Mouse (Mus musculus) liver, postnatal 0 days (tissue): ENCODE results near the gene Ccdc171. TPM values are rescaled to one million over a fixed set of nuclear protein-coding genes. Genes with fewer than 3 reads are reported as not detected.
"Not testable (repeated sequence)": the region's sequence is repeated elsewhere in the genome, so short reads cannot be mapped to it uniquely, and the experiment has no call there.

Source experiments
- ATAC-seq: fragments of 200-750 bp; cut with Nextera tagmentation; 2 replicates; pipeline ENCODE4 v1.8.0; 2017; ENCODE audit warnings: mild to moderate bottlenecking, moderate library complexity
- DNase-seq: peaks from one replicate; pipeline ENCODE4 v3.0.0-alpha.2; 2016
- H3K27ac ChIP-seq: fragments of 300-500 bp; sonication (generic); 2 replicates; pipeline ENCODE4 v1.5.1; 2014; ENCODE audit warnings: antibody characterized with exemption, moderate library complexity, mild to moderate bottlenecking, low read depth
- H3K27me3 ChIP-seq: fragments of 300-500 bp; sonication (generic); 2 replicates; pipeline ENCODE4 v1.6.1; 2014; ENCODE audit warnings: low read length, control low read depth, mixed read lengths; ENCODE audit not compliant: insufficient read depth
- H3K36me3 ChIP-seq: fragments of 300-500 bp; sonication (generic); replicated peaks from 2 replicates; pipeline ENCODE4 v1.6.1; 2014; ENCODE audit warnings: mild to moderate bottlenecking, control low read depth, low read length, moderate library complexity, mixed read lengths; ENCODE audit not compliant: insufficient read depth
- H3K4me1 ChIP-seq: fragments of 300-500 bp; sonication (generic); 2 replicates; pipeline ENCODE4 v1.6.1; 2014; ENCODE audit warnings: antibody characterized with exemption, mild to moderate bottlenecking, control low read depth; ENCODE audit not compliant: insufficient read depth
- H3K4me2 ChIP-seq: fragments of 300-500 bp; sonication (generic); 2 replicates; pipeline ENCODE4 v1.6.1; 2014; ENCODE audit warnings: low read depth, mild to moderate bottlenecking, low read length, moderate library complexity, mixed read lengths
- H3K4me3 ChIP-seq: fragments of 300-500 bp; sonication (generic); 2 replicates; pipeline ENCODE4 v1.5.1; 2014; ENCODE audit warnings: low read depth, low read length
- H3K9ac ChIP-seq: fragments of 300-500 bp; sonication (generic); replicated peaks from 2 replicates; pipeline ENCODE4 v1.6.1; 2014; ENCODE audit warnings: mild to moderate bottlenecking, moderate library complexity
- H3K9me3 ChIP-seq: fragments of 300-500 bp; sonication (generic); 2 replicates; pipeline ENCODE4 v1.6.1; 2016; ENCODE audit warnings: mild to moderate bottlenecking, control low read depth, low read length, mixed read lengths
- CTCF ChIP-seq: sonication (generic); IDR thresholded peaks from 2 replicates; pipeline ENCODE4 v1.5.1; 2016; ENCODE audit warnings: antibody characterized with exemption, low read depth
- EP300 ChIP-seq: IDR thresholded peaks from 2 replicates; pipeline ENCODE4 v1.6.1; 2016; ENCODE audit warnings: antibody characterized with exemption, low read depth, mild to moderate bottlenecking
- WGBS: fragments of 180-500 bp; shearing (Covaris S2); extraction: QIAGEN DNeasy Blood & Tissue Kit; methylation state at CpG from one replicate; pipeline ENCODE4 v1.1.7; 2014; ENCODE audit not compliant: insufficient replicate concordance; 5-methylcytosine and 5-hydroxymethylcytosine counted together
- polyA plus RNA-seq: library from polyadenylated mRNA; unstranded; fragments of >200 nt; fragmentation: Nextera tagmentation; extraction: Ambion mirVana; gene quantifications from 2 replicates; pipeline ENCODE4 v1.2.1, GENCODE M21; 2015

Gene Ccdc171
- polyA plus RNA-seq, 1 experiment from 2014 or later = 0.60 TPM

- Histone ChIP-seq H3K4me3 (peak overlapping the region; percentile 71), H3K27ac (peak overlapping the region; percentile 87), H3K4me2 (peak overlapping the region; percentile 95), H3K27me3 (no peaks in the 10 kb centered on the region), H3K9ac (peak overlapping the region; percentile 67), H3K36me3 (no peaks in the 10 kb centered on the region), H3K4me1 (peaks cover 13% of the 10 kb centered on the region; the same call in 1 of the 2 replicates), H3K9me3 (no peaks in the 10 kb centered on the region)
- 0% methylated on average over 18 of the region's 18 CpGs for WGBS
- TF ChIP-seq EP300 (no peak), CTCF (no peak)
- ATAC-seq (peak; percentile 49), DNase-seq (no peak)
Measured at GRCm38 (mm10) chr4:83525690-83526055, 328 bp downstream of the Ccdc171 start.

DNA sequence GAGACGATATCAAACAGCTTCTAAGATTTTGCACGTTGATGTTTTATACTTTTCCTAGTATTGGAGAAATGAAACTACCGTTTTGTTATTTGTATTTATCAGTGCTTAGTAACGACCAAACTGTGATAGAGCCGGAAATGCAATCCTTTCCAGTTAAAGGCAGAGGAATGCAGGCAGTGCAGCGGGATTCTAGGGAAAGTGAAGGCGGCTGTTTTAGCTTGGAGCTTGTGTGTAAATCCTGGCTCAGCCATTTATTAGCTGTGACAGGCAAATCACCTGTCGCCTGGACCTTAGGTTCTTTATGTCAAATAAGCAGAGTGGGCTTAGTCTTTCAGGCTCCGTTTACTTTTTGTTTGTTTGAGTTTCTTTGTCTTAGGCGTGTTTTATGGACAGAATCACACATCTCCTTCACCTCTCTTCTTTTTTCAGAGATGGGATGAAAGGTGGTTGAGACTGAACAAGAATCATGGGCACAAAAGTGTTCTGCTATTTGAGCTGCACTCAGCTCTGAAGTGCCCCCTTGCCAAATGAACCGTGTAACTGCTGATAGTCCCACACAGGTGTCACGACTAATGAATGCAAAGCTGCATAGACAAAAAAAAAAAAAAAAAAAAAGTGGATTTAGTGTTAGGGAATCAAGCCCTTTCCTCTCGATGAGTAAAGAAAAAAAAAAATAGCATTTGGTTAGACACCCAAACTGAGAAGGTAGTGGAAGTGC is 1.1 kb downstream of the Ccdc171 start:
- H3K36me3 ChIP-seq = no peaks in the 10 kb centered on the region
- TF ChIP-seq CTCF (no peak), EP300 (no peak)
- H3K9me3 ChIP-seq = no peaks in the 10 kb centered on the region
- ATAC-seq (no peak), DNase-seq (no peak)
- peak overlapping the region; percentile 87; the same call in 1 of the 2 replicates for H3K27ac ChIP-seq
- peak overlapping the region; percentile 71 for H3K4me3 ChIP-seq
- no peaks in the 10 kb centered on the region for H3K27me3 ChIP-seq
- peak overlapping the region; percentile 42; the same call in 1 of the 2 replicates for H3K9ac ChIP-seq
- WGBS = 24% methylated on average over 13 of the region's 13 CpGs
- peak overlapping the region; percentile 95 for H3K4me2 ChIP-seq
- peaks cover 13% of the 10 kb centered on the region; the same call in 1 of the 2 replicates for H3K4me1 ChIP-seq

GRCm38 (mm10) chr4:83526988-83527334 is 1.6 kb downstream of the Ccdc171 start:
- H3K27ac ChIP-seq = no peak overlapping the region
- 66% methylated on average over 6 of the region's 6 CpGs for WGBS
- no peaks in the 10 kb centered on the region for H3K27me3 ChIP-seq
- no peak overlapping the region for H3K4me3 ChIP-seq
- H3K4me2 ChIP-seq = 0 out of 2 replicates have a peak overlapping the region, but pooled peaks have one; percentile 95
- no peaks in the 10 kb centered on the region for H3K36me3 ChIP-seq
- TF ChIP-seq EP300 (no peak), CTCF (no peak)
- ATAC-seq (no peak), DNase-seq (no peak)
- H3K4me1 ChIP-seq = peaks cover 13% of the 10 kb centered on the region; the same call in 1 of the 2 replicates
- no peaks in the 10 kb centered on the region for H3K9me3 ChIP-seq
- no peak overlapping the region for H3K9ac ChIP-seq

GRCm38 (mm10) chr4:83527921-83528320 is 2.6 kb downstream of the Ccdc171 start:
- no peaks in the 10 kb centered on the region for H3K27me3 ChIP-seq
- H3K9me3 ChIP-seq = no peaks in the 10 kb centered on the region
- no peaks in the 10 kb centered on the region for H3K36me3 ChIP-seq
- no peak overlapping the region for H3K4me2 ChIP-seq
- ATAC-seq (no peak), DNase-seq (peak; percentile 65)
- peaks cover 13% of the 10 kb centered on the region; the same call in 1 of the 2 replicates for H3K4me1 ChIP-seq
- no peak overlapping the region for H3K9ac ChIP-seq
- no peak overlapping the region for H3K27ac ChIP-seq
- TF ChIP-seq EP300 (no peak), CTCF (peak; percentile 74)
- H3K4me3 ChIP-seq = no peak overlapping the region

- not testable (repeated sequence) for DNase-seq, ATAC-seq, H3K36me3 ChIP-seq, H3K27ac ChIP-seq, H3K9ac ChIP-seq, H3K27me3 ChIP-seq, H3K4me1 ChIP-seq, H3K4me2 ChIP-seq, H3K4me3 ChIP-seq, H3K9me3 ChIP-seq
- WGBS = 92% methylated on average over 4 of the region's 4 CpGs
- TF ChIP-seq CTCF = peak; percentile 25; the same call in 1 of the 2 replicates
Measured at GRCm38 (mm10) chr4:83530060-83530459, 4.7 kb downstream of the Ccdc171 start.

DNA sequence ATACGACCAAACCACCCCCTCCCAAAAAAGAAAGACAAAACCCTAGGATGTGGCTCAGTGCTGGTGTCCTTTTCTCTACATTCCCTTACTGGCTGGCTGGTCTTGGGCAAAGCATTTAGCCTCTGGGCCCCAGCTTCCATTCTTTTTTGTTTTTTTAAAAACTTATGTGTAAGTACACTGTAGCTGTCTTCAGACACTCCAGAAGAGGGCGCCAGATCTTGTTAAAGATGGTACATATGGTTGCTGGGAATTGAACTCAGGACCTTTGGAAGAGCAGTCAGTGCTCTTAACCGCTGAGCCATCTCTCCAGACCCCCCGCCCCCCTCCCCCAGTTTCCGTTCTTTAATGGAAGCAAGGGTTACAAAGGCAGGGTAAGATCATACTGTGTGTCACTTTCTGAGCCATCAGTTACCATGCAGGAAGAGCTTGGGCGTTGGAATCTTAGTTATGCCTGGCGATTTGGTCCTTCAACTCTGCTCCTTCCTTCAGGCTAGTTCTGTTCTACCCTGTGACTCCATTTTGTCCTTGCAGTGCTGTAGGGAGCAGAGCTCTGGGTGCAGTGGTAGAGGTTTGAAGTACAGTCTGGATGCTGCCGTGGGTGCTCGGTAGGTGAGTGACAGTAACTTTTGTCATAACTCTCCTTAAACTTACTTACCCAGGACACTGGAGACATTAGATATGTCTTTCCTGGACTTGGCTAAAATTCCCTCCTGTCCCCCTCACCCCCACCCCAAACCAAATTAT is 8.0 kb downstream of the Ccdc171 start:
- H3K36me3 ChIP-seq = no peaks in the 10 kb centered on the region
- no peaks in the 10 kb centered on the region for H3K4me1 ChIP-seq
- 79% methylated on average over 9 of the region's 9 CpGs for WGBS
- no peaks in the 10 kb centered on the region for H3K9me3 ChIP-seq
- no peak overlapping the region for H3K4me3 ChIP-seq
- H3K9ac ChIP-seq = no peak overlapping the region
- H3K27me3 ChIP-seq = no peaks in the 10 kb centered on the region
- TF ChIP-seq CTCF (no peak; the same call in 1 of the 2 replicates), EP300 (no peak)
- no peak overlapping the region for H3K4me2 ChIP-seq
- ATAC-seq (no peak), DNase-seq (no peak)
- H3K27ac ChIP-seq = no peak overlapping the region
